Mouse (Mus musculus) embryonic facial prominence, embryonic 10.5 days (tissue): ENCODE data around the gene Lnx2. TPM values are rescaled to one million over a fixed set of nuclear protein-coding genes. Genes with fewer than 3 reads are reported as not detected.

Experiments
- DNase-seq: peaks from one replicate; pipeline ENCODE4 v3.0.0-alpha.2; 2017; ENCODE audit warnings: low spot score
- H3K27ac ChIP-seq: fragments of 300-500 bp; sonication (generic); replicated peaks from 2 replicates; pipeline ENCODE4 v1.5.1; 2016; ENCODE audit warnings: mild to moderate bottlenecking
- H3K27me3 ChIP-seq: fragments of 300-500 bp; sonication (generic); replicated peaks from 2 replicates; pipeline ENCODE4 v1.6.1; 2016; ENCODE audit warnings: low read depth, mild to moderate bottlenecking; ENCODE audit not compliant: poor library complexity, severe bottlenecking
- H3K36me3 ChIP-seq: fragments of 300-500 bp; sonication (generic); replicated peaks from 2 replicates; pipeline ENCODE4 v1.6.1; 2016; ENCODE audit warnings: mild to moderate bottlenecking, moderate library complexity
- H3K4me1 ChIP-seq: fragments of 300-500 bp; sonication (generic); 2 replicates; pipeline ENCODE4 v1.6.1; 2016
- H3K4me3 ChIP-seq: fragments of 300-500 bp; sonication (generic); 2 replicates; pipeline ENCODE4 v1.5.1; 2016; ENCODE audit warnings: mild to moderate bottlenecking, moderate library complexity
- H3K9me3 ChIP-seq: fragments of 300-500 bp; sonication (generic); 2 replicates; pipeline ENCODE4 v1.6.1; 2016; ENCODE audit warnings: mild to moderate bottlenecking
- WGBS: fragments of 180-500 bp; shearing (Covaris S2); methylation state at CpG from one replicate; pipeline ENCODE4 v1.1.7; 2016; 5-methylcytosine and 5-hydroxymethylcytosine counted together
- polyA plus RNA-seq: library from polyadenylated mRNA; unstranded; fragments of >200 nt; fragmentation: Nextera tagmentation; extraction: Ambion mirVana; gene quantifications from 2 replicates; pipeline ENCODE4 v1.2.1, GENCODE M21; 2016

Gene Lnx2
- polyA plus RNA-seq, 1 experiment from 2014 or later = 11.6 TPM

DNA sequence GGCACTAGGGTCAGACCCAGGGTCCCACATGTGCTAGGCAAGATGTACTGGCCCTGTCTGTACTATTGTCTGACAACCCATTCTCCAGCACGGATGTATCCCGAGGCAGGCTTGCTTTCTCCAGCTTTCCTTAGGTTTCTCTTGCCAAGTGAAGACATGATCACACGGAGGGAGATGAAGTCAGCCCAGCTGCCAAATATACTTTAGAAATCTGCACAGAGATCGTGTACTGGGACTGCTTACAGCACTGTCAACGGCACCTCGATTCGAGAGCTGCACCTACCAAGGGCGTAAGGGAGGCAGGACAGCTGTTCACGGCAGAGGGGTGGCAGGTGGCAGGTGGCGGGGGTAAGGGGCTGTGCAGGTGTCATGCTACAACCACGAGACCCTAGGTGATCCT is 55.8 kb downstream of the Lnx2 start:
- H3K27me3 ChIP-seq = no peaks in the 10 kb centered on the region
- DNase-seq = no peak
- no peak overlapping the region for H3K27ac ChIP-seq
- H3K4me1 ChIP-seq = peaks cover 7% of the 10 kb centered on the region; the same call in 1 of the 2 replicates
- H3K36me3 ChIP-seq = peaks cover 41% of the 10 kb centered on the region
- 91% methylated on average over 11 of the region's 11 CpGs for WGBS
- H3K4me3 ChIP-seq = no peak overlapping the region
- no peaks in the 10 kb centered on the region for H3K9me3 ChIP-seq

GRCm38 (mm10) chr5:147018761-147019160 is 57.6 kb downstream of the Lnx2 start:
- no peak for DNase-seq
- no peak overlapping the region for H3K4me3 ChIP-seq
- WGBS = 90% methylated on average over 11 of the region's 11 CpGs
- H3K4me1 ChIP-seq = peaks cover 7% of the 10 kb centered on the region; the same call in 1 of the 2 replicates
- H3K36me3 ChIP-seq = peaks cover 37% of the 10 kb centered on the region
- no peaks in the 10 kb centered on the region for H3K27me3 ChIP-seq
- no peaks in the 10 kb centered on the region for H3K9me3 ChIP-seq
- no peak overlapping the region for H3K27ac ChIP-seq

GRCm38 (mm10) chr5:147017526-147017925 is 58.9 kb downstream of the Lnx2 start:
- 78% methylated on average over 11 of the region's 11 CpGs for WGBS
- H3K27me3 ChIP-seq = no peaks in the 10 kb centered on the region
- H3K4me1 ChIP-seq = peaks cover 7% of the 10 kb centered on the region
- no peak overlapping the region for H3K27ac ChIP-seq
- H3K4me3 ChIP-seq = no peak overlapping the region
- H3K36me3 ChIP-seq = peaks cover 27% of the 10 kb centered on the region
- H3K9me3 ChIP-seq = no peaks in the 10 kb centered on the region
- no peak for DNase-seq

DNA sequence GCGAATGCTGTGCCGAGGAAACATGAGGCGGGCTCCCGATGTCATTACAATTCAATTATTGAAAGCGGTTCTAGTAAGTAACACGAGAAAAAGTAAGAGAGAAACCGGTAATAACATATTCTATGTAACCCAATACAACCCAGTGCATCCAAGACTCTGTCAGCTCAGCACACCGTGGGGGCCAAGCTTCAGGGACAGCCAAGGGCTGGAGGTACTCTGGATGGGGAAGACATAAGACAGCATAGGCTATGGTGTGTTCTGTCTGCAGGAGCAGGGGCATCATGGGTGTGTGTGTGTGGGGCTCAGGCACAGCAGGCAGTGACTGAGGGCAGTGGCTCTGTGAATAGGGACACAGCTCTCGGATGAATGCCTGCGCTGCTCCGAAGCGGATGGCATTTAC is 59.8 kb downstream of the Lnx2 start:
- Histone ChIP-seq H3K36me3 (peaks cover 27% of the 10 kb centered on the region), H3K4me1 (peaks cover 7% of the 10 kb centered on the region)
- 82% methylated on average over 12 of the region's 12 CpGs for WGBS

DNA sequence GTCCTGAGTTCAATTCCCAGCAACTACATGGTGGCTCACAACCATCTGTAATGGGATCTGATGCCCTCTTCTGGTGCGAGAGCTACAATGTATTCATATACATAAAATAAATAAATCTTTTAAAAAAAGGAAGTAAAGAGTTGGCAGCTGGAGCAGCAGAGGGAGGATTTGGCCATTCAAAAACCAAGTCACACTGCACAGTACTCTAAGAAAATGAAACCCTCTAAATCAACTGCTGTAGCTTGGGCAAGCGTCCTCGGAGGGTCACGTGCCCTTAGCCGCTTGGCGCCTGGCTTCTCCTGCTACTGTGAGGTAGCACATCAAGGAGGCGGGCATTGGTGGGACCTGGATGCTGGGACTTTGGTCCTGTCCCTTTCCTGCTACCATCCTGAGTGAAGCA is 61.2 kb downstream of the Lnx2 start:
- Histone ChIP-seq H3K9me3 (no peaks in the 10 kb centered on the region), H3K27ac (no peak overlapping the region), H3K4me1 (peaks cover 12% of the 10 kb centered on the region), H3K27me3 (no peaks in the 10 kb centered on the region), H3K4me3 (no peak overlapping the region), H3K36me3 (peaks cover 27% of the 10 kb centered on the region)
- no peak for DNase-seq
- WGBS = 95% methylated on average over 7 of the region's 7 CpGs

More for the DNA sequence above, 59.8 kb downstream of the Lnx2 start:
- no peak overlapping the region for H3K4me3 ChIP-seq
- H3K27me3 ChIP-seq = no peaks in the 10 kb centered on the region
- DNase-seq = no peak
- H3K9me3 ChIP-seq = no peaks in the 10 kb centered on the region
- no peak overlapping the region for H3K27ac ChIP-seq

- no peak overlapping the region for H3K27ac ChIP-seq
- DNase-seq = no peak
- no peak overlapping the region for H3K4me3 ChIP-seq
- H3K27me3 ChIP-seq = no peaks in the 10 kb centered on the region
- H3K36me3 ChIP-seq = peaks cover 15% of the 10 kb centered on the region; the same call in 1 of the 2 replicates
- H3K9me3 ChIP-seq = no peaks in the 10 kb centered on the region
- WGBS = 70% methylated on average over 6 of the region's 6 CpGs
- peaks cover 12% of the 10 kb centered on the region for H3K4me1 ChIP-seq
Observed at GRCm38 (mm10) chr5:147013845-147014244, 62.5 kb downstream of the Lnx2 start.

- H3K36me3 ChIP-seq = 0 out of 2 replicates have a peak, but pooled peaks cover 3% of the 10 kb centered on the region
- no peak for DNase-seq
- WGBS = 91% methylated on average over 10 of the region's 10 CpGs
- no peaks in the 10 kb centered on the region; the same call in 1 of the 2 replicates for H3K9me3 ChIP-seq
- H3K27me3 ChIP-seq = no peaks in the 10 kb centered on the region
- no peak overlapping the region for H3K4me3 ChIP-seq
- peaks cover 5% of the 10 kb centered on the region; the same call in 1 of the 2 replicates for H3K4me1 ChIP-seq
- H3K27ac ChIP-seq = no peak overlapping the region
Observed at GRCm38 (mm10) chr5:147011333-147011732, 65.1 kb downstream of the Lnx2 start.

GRCm38 (mm10) chr5:147003303-147003702 is 73.1 kb downstream of the Lnx2 start:
- 66% methylated on average over 1 of the region's 1 CpGs for WGBS
- no peak overlapping the region for H3K27ac ChIP-seq
- H3K27me3 ChIP-seq = no peaks in the 10 kb centered on the region
- no peak overlapping the region for H3K4me3 ChIP-seq
- DNase-seq = no peak
- peaks cover 13% of the 10 kb centered on the region; the same call in 1 of the 2 replicates for H3K9me3 ChIP-seq
- H3K4me1 ChIP-seq = no peaks in the 10 kb centered on the region
- no peaks in the 10 kb centered on the region for H3K36me3 ChIP-seq

GRCm38 (mm10) chr5:147001312-147001711 is 75.1 kb downstream of the Lnx2 start:
- WGBS = 83% methylated on average over 4 of the region's 4 CpGs

DNA sequence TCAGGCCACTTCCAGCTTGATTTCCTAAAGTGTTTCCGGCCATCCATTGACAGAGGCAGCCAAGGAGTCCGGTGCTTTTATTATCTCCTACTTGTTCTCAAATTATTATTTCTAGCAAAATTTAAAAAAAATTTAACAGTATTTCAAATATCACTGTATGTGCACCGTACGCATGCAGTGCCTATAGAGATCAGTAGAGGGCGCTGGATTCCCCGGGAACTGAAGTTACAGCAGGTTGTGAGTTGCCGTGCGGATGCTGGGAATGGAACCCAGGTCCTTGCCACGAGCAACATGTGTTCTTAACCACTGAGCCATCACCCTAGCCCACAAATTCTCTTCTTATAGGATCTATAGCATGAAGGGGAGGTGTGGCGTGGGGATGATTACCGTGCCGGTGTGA is 77.6 kb downstream of the Lnx2 start:
- Histone ChIP-seq H3K9me3 (peaks cover 6% of the 10 kb centered on the region; the same call in 1 of the 2 replicates), H3K4me3 (no peak overlapping the region), H3K27ac (no peak overlapping the region), H3K36me3 (no peaks in the 10 kb centered on the region), H3K4me1 (no peaks in the 10 kb centered on the region), H3K27me3 (no peaks in the 10 kb centered on the region)
- 93% methylated on average over 12 of the region's 12 CpGs for WGBS
- no peak for DNase-seq

More at GRCm38 (mm10) chr5:147001312-147001711, 75.1 kb downstream of the Lnx2 start:
- Histone ChIP-seq H3K9me3 (peaks cover 13% of the 10 kb centered on the region; the same call in 1 of the 2 replicates), H3K27me3 (no peaks in the 10 kb centered on the region), H3K36me3 (no peaks in the 10 kb centered on the region), H3K4me1 (no peaks in the 10 kb centered on the region), H3K27ac (no peak overlapping the region), H3K4me3 (no peak overlapping the region)
- DNase-seq = no peak

GRCm38 (mm10) chr5:146996812-146997211 is 79.6 kb downstream of the Lnx2 start:
- Histone ChIP-seq H3K36me3 (no peaks in the 10 kb centered on the region), H3K27ac (no peak overlapping the region), H3K4me3 (no peak overlapping the region), H3K4me1 (no peaks in the 10 kb centered on the region), H3K9me3 (0 out of 2 replicates have a peak, but pooled peaks cover 2% of the 10 kb centered on the region), H3K27me3 (no peaks in the 10 kb centered on the region)
- no peak for DNase-seq
- WGBS = 85% methylated on average over 7 of the region's 7 CpGs

DNA sequence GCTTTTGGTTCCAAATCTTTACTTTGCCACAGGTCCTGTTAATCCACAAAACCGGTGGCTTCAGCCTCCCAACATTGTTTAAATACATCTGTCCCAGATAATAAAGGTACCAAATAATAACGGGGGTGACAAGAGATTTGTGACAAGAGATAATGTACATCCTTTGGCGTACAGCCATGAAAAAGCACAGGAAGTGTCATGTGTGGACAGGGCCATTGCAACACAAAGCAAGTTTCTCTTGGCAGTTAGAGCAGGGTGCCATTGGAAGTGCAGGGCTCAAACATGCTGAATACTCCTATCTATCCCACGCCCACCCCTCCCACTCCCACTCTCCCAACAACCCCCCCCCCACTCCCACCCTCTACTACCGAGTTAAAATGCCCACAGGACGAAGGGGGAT is 81.4 kb downstream of the Lnx2 start:
- Histone ChIP-seq H3K27me3 (no peaks in the 10 kb centered on the region), H3K9me3 (no peaks in the 10 kb centered on the region), H3K4me1 (no peaks in the 10 kb centered on the region), H3K36me3 (no peaks in the 10 kb centered on the region), H3K4me3 (no peak overlapping the region), H3K27ac (no peak overlapping the region)
- no peak for DNase-seq
- WGBS = 78% methylated on average over 6 of the region's 6 CpGs

DNA sequence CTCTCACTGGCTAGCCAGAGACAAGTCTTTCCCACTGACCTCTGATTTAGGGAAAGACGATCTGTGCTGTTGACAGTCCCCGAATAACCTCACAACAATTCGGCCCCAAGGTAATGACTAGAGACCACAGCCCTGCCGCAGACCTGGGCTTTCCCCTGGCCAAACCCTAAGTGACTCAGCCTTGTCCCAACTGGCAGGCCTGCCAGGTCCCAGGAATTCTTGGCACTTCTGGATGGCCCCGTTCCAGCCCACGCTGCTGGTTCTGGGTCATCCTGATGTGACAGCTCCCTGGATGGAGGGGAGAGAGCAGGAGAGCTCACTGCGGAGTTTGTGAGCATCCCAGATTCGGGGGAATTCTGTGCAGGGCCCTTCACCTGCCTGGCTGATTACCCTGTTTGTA is 82.9 kb downstream of the Lnx2 start:
- 73% methylated on average over 8 of the region's 8 CpGs for WGBS
- Histone ChIP-seq H3K4me1 (no peaks in the 10 kb centered on the region), H3K27ac (no peak overlapping the region), H3K36me3 (no peaks in the 10 kb centered on the region), H3K27me3 (no peaks in the 10 kb centered on the region), H3K4me3 (no peak overlapping the region), H3K9me3 (no peaks in the 10 kb centered on the region)
- no peak for DNase-seq
